Mouse (Mus musculus): Measurements from ENCODE around the gene Rtn4r. TPM values are rescaled to one million over a fixed set of nuclear protein-coding genes. Genes with fewer than 3 reads are reported as not detected.

Rtn4r gene
- polyA plus RNA-seq, 1 experiment from 2014 or later, result 2.2 TPM

DNA sequence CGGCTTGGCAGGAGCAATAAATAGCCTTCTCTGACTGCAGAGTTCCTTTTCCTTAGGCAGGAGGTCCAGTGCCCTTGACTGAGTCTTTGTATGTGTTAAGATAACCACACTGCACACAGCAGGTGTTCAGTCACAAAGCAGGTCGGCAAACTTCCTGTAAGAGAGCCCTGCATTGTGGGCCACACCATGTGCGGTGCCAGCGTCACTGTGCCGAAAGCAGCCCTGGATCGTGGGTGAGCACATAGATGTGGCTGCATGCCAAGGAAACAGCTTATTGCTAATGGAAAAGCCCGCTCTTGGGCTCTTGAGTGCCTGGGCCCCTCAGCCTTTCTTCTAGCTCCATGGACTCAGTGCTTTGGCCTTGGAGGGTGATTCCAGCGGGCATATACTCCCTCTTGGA is 16.8 kb downstream of the Rtn4r start:
- DNase-seq (ENCODE audit: low spot score, missing footprints), result no peak
- Histone ChIP-seq H3K4me2 (no peak overlapping the region), H3K4me3 (ENCODE audit: low read depth, low read length) (no peak overlapping the region), H3K9ac (ENCODE audit: low read length) (no peak overlapping the region), H3K36me3 (ENCODE audit: control insufficient read depth, insufficient read depth, low read length) (no peaks in the 10 kb centered on the region), H3K4me1 (ENCODE audit: control insufficient read depth, insufficient read depth, low read length) (peaks cover 19% of the 10 kb centered on the region), H3K27ac (ENCODE audit: low read depth, low read length) (no peak overlapping the region), H3K9me3 (ENCODE audit: control insufficient read depth, low read length) (no peaks in the 10 kb centered on the region), H3K27me3 (ENCODE audit: control insufficient read depth, insufficient read depth, low read length) (no peaks in the 10 kb centered on the region)
- no peak for ATAC-seq (ENCODE audit: low FRiP score)
- WGBS, result 82% methylated on average over 8 of the region's 8 CpGs

DNA sequence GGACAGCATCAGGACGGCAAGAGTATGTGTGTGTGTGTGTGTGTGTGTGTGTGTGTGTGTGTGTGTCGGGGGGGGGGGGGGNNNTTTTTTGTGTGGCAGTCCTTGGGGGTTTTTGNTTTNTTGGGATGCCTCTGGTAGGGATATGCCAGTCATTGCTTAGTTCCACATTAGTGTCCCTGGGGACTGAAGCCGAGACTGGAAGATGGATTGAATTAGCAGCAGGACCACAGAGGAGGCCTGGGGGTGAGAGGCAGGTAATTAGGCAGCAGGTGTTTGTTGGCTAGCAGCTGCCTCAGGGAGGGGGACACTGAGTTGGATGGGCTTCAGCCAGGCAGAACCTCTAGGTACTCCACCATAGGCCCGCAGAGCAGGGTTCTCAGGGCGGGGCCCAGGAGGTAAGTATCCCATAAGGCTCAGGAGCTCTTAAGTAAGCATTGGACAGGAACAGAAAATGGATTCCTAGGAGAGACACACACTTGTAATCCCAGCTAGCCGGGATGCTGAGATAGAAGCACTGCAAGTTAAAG is 18.0 kb downstream of the Rtn4r start:
- H3K9me3 ChIP-seq (ENCODE audit: control insufficient read depth, low read length), result no peaks in the 10 kb centered on the region
- ATAC-seq (ENCODE audit: low FRiP score) (no peak), DNase-seq (ENCODE audit: low spot score, missing footprints) (no peak)
- H3K9ac ChIP-seq (ENCODE audit: low read length), result no peak overlapping the region
- no peak overlapping the region for H3K4me3 ChIP-seq (ENCODE audit: low read depth, low read length)
- WGBS, result 71% methylated on average over 5 of the region's 6 CpGs
- no peaks in the 10 kb centered on the region for H3K36me3 ChIP-seq (ENCODE audit: control insufficient read depth, insufficient read depth, low read length)
- no peak overlapping the region for H3K4me2 ChIP-seq
- no peak overlapping the region for H3K27ac ChIP-seq (ENCODE audit: low read depth, low read length)
- peaks cover 21% of the 10 kb centered on the region for H3K4me1 ChIP-seq (ENCODE audit: control insufficient read depth, insufficient read depth, low read length)
- H3K27me3 ChIP-seq (ENCODE audit: control insufficient read depth, insufficient read depth, low read length), result no peaks in the 10 kb centered on the region

DNA sequence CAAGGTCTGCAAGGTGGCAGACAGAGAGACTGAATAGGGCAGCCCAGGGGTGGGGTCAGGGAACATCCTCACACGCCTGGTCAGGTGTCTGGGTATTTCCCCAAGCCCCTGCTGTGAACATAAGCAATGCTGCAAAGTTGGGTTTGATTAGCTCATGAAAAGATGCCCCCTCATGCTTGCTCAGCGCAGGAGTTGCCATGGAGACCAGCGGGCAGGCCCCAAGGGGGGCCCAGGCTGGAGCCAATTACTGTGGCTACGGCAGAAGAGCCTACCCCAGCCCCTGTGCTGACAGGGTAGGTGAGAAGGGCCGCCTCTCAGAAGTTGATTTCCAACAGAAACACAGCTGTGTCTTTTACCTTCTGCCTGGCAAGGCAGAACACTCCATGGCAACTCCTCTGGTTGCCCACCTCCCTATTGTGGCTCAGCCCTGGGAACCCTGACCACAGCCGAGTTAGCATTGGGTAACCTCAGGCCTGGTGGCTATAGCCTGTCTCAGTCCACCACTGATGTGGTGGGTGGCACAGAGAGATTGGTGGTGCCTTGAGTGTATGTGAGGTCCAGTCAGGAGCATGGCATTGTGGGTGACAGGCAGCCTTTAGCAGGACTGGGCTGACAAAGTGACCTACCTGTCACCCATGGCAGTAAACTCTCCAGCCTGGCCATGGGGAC is 20.9 kb downstream of the Rtn4r start:
- peak; percentile 93 for ATAC-seq (ENCODE audit: low FRiP score)
- Histone ChIP-seq H3K9me3 (ENCODE audit: control insufficient read depth, low read length) (no peaks in the 10 kb centered on the region), H3K27me3 (ENCODE audit: control insufficient read depth, insufficient read depth, low read length) (no peaks in the 10 kb centered on the region), H3K36me3 (ENCODE audit: control insufficient read depth, insufficient read depth, low read length) (no peaks in the 10 kb centered on the region), H3K27ac (ENCODE audit: low read depth, low read length) (no peak overlapping the region; the same call in 1 of the 2 replicates), H3K9ac (ENCODE audit: low read length) (peak overlapping the region; percentile 16; the same call in 1 of the 2 replicates), H3K4me2 (0 out of 2 replicates have a peak overlapping the region, but pooled peaks have one; percentile 11), H3K4me1 (ENCODE audit: control insufficient read depth, insufficient read depth, low read length) (peaks cover 21% of the 10 kb centered on the region), H3K4me3 (ENCODE audit: low read depth, low read length) (no peak overlapping the region)
- peak; percentile 93 for DNase-seq (ENCODE audit: low spot score, missing footprints)
- WGBS, result 8% methylated on average over 6 of the region's 6 CpGs

DNA sequence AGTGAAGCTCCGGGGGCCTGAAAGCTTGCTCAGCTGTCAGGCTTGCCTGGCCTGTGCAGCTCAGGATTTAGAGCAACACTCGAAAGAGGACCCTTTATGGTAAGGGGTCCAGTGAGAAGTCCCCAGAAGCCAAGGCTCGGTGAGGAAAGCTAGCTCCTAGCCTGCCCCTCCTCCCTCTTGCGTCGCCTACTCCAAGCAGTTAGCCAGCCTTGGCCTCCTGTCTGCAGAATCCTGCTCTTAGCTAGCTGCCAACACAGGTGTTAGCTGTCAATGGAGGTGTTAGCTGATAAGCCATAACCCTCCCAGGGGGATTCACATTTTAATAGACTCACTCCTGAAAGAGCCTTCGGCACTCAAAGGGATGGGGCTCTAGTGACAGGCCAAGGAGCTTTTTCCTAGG is 21.8 kb downstream of the Rtn4r start:
- DNase-seq (ENCODE audit: low spot score, missing footprints), result no peak
- H3K27me3 ChIP-seq (ENCODE audit: control insufficient read depth, insufficient read depth, low read length), result no peaks in the 10 kb centered on the region
- H3K4me1 ChIP-seq (ENCODE audit: control insufficient read depth, insufficient read depth, low read length), result peaks cover 21% of the 10 kb centered on the region

DNA sequence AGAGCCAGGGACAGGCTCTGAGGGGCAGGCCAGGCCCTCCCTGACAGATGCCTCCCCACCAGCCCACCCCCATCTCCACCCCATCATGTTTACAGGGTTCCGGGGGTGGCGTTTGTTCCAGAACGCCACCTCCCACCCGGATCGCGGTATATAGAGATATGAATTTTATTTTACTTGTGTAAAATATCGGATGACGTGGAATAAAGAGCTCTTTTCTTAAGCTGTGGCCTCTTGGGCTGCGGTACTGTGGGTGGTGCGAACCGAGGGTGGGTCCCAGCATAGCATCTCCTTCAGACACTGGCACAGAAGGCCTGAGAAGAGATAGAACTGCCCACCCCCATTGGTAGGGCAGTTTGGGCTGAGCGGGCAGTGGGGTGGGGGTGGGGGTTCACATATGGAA is 24.7 kb downstream of the Rtn4r start:
- no peak overlapping the region for H3K27ac ChIP-seq (ENCODE audit: low read depth, low read length)
- 89% methylated on average over 12 of the region's 12 CpGs for WGBS

More for the DNA sequence above, 21.8 kb downstream of the Rtn4r start:
- Histone ChIP-seq H3K4me3 (ENCODE audit: low read depth, low read length) (no peak overlapping the region), H3K9ac (ENCODE audit: low read length) (no peak overlapping the region), H3K36me3 (ENCODE audit: control insufficient read depth, insufficient read depth, low read length) (no peaks in the 10 kb centered on the region), H3K27ac (ENCODE audit: low read depth, low read length) (no peak overlapping the region; the same call in 1 of the 2 replicates), H3K9me3 (ENCODE audit: control insufficient read depth, low read length) (no peaks in the 10 kb centered on the region), H3K4me2 (no peak overlapping the region)
- ATAC-seq (ENCODE audit: low FRiP score), result no peak
- 54% methylated on average over 6 of the region's 6 CpGs for WGBS

DNA sequence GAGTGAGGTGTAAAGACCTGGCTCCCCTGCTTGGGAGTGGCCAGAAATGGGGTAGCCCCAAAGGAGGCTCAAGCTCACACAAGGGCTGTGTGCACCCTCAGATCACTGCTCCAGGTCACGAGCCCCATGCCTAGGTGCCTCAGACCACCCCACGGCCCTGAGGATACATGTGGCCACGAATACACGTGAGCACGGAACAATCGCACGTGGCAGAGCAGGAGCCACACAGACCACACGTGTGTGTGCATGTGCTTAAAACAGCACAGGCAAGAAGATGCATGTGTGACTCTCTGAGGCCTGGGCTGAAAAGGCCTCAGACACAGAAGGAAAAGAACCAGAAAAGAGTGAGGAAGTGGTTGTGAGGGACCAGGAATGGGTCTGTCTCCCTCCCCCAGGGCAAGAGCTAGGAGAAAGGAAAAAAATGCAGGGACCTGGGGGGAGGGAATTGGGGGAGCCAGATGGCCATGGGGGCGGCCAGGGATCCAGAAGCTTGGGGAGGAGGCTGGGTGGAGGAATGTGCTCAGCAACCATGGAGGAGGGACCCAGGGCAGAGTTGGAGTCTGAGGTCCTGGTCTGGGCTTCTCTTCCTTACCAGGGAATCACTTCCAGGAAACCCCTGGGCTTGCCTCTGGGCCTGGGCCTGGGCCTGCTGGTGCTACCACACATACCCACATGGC is 25.5 kb downstream of the Rtn4r start:
- ATAC-seq (ENCODE audit: low FRiP score) (no peak), DNase-seq (ENCODE audit: low spot score, missing footprints) (no peak)
- Histone ChIP-seq H3K4me1 (ENCODE audit: control insufficient read depth, insufficient read depth, low read length) (peaks cover 21% of the 10 kb centered on the region), H3K36me3 (ENCODE audit: control insufficient read depth, insufficient read depth, low read length) (no peaks in the 10 kb centered on the region), H3K9ac (ENCODE audit: low read length) (no peak overlapping the region), H3K9me3 (ENCODE audit: control insufficient read depth, low read length) (no peaks in the 10 kb centered on the region), H3K4me2 (no peak overlapping the region), H3K27ac (ENCODE audit: low read depth, low read length) (no peak overlapping the region), H3K4me3 (ENCODE audit: low read depth, low read length) (no peak overlapping the region), H3K27me3 (ENCODE audit: control insufficient read depth, insufficient read depth, low read length) (no peaks in the 10 kb centered on the region)
- 87% methylated on average over 9 of the region's 9 CpGs for WGBS

More for the DNA sequence above, 24.7 kb downstream of the Rtn4r start:
- H3K4me3 ChIP-seq (ENCODE audit: low read depth, low read length), result no peak overlapping the region
- H3K36me3 ChIP-seq (ENCODE audit: control insufficient read depth, insufficient read depth, low read length), result no peaks in the 10 kb centered on the region
- no peaks in the 10 kb centered on the region for H3K9me3 ChIP-seq (ENCODE audit: control insufficient read depth, low read length)
- DNase-seq (ENCODE audit: low spot score, missing footprints), result no peak
- no peak overlapping the region for H3K4me2 ChIP-seq
- no peaks in the 10 kb centered on the region for H3K27me3 ChIP-seq (ENCODE audit: control insufficient read depth, insufficient read depth, low read length)
- no peak for ATAC-seq (ENCODE audit: low FRiP score)
- H3K9ac ChIP-seq (ENCODE audit: low read length), result no peak overlapping the region
- H3K4me1 ChIP-seq (ENCODE audit: control insufficient read depth, insufficient read depth, low read length), result peaks cover 26% of the 10 kb centered on the region

DNA sequence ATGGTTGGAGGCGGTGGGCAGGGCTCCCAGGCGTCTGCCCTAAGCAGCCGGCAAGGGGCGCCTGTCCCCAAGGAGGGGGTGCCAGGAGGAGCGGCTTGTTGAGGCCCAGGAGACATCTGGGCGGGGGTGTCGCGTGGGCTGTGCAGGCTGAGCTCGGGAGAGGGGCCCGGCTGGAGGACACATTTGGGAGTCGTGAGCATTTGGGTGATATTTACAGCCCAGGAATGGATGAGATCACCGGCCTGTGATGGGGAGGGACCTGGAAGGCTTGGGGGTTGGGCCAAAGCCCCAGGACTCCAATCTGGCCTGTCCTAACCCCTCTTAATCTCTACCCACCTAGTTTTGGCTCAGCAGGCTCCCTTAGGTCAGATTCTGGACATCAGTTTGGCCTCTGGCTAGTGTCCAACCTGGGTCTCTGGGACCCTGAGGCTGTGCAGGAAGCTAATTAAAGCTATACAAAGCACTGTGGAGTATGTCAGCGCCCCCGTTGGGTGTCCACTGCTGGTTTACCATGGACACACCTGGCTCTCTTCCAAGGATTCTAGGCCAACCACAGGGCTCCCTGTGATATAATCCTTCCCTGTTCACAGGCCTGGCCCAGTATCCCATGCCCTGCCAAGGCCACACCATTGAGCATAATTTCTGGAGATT is 27.2 kb downstream of the Rtn4r start:
- H3K4me3 ChIP-seq (ENCODE audit: low read depth, low read length), result no peak overlapping the region
- 50% methylated on average over 14 of the region's 14 CpGs for WGBS
- DNase-seq (ENCODE audit: low spot score, missing footprints), result no peak
- H3K36me3 ChIP-seq (ENCODE audit: control insufficient read depth, insufficient read depth, low read length), result no peaks in the 10 kb centered on the region
- H3K9ac ChIP-seq (ENCODE audit: low read length), result no peak overlapping the region
- ATAC-seq (ENCODE audit: low FRiP score), result no peak
- no peak overlapping the region for H3K27ac ChIP-seq (ENCODE audit: low read depth, low read length)
- H3K4me2 ChIP-seq, result no peak overlapping the region
- H3K4me1 ChIP-seq (ENCODE audit: control insufficient read depth, insufficient read depth, low read length), result peaks cover 5% of the 10 kb centered on the region
- H3K9me3 ChIP-seq (ENCODE audit: control insufficient read depth, low read length), result no peaks in the 10 kb centered on the region
- H3K27me3 ChIP-seq (ENCODE audit: control insufficient read depth, insufficient read depth, low read length), result no peaks in the 10 kb centered on the region

DNA sequence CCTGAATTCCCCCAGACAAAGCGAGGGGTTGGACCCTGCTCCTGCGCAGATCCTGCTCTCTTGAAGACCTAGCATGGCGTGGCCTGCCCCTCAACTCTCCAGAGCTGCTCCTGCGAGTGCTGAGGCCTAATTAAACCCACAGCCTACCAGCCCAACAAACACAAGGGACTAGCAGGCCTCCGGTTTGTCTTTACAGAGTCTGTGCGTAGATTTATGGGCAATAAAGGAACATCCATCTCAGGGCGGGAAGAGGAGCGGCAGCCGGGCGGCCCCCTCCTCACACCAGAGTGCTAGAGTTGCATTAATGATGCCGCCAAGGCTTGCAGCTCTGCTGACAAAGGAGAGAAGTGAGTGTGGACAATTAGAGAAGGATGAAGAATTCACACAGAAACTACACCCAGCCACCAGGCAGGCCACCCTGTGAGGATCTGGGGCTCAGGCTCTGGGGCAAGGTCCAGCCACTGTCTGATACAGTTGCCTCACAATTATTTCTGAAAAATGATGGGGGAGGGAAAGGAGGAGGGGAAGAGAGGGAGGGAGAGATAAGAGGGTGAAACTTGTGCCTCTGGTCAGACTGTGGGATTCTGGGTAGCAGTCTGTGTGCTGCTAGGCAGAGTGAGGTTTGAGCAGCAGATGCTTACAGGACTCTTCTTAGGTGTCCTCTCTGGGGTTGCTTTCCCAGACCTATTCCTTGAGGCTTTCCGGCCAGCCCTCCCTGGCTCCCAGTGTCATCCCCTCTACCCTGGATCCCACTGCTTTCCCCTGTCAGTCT is 29.3 kb downstream of the Rtn4r start:
- DNase-seq (ENCODE audit: low spot score, missing footprints) (no peak), ATAC-seq (ENCODE audit: low FRiP score) (no peak)
- Histone ChIP-seq H3K4me2 (no peak overlapping the region), H3K9ac (ENCODE audit: low read length) (no peak overlapping the region), H3K36me3 (ENCODE audit: control insufficient read depth, insufficient read depth, low read length) (no peaks in the 10 kb centered on the region), H3K9me3 (ENCODE audit: control insufficient read depth, low read length) (no peaks in the 10 kb centered on the region), H3K4me1 (ENCODE audit: control insufficient read depth, insufficient read depth, low read length) (peaks cover 5% of the 10 kb centered on the region; the same call in 1 of the 2 replicates), H3K4me3 (ENCODE audit: low read depth, low read length) (no peak overlapping the region), H3K27ac (ENCODE audit: low read depth, low read length) (no peak overlapping the region), H3K27me3 (ENCODE audit: control insufficient read depth, insufficient read depth, low read length) (no peaks in the 10 kb centered on the region)
- 79% methylated on average over 12 of the region's 12 CpGs for WGBS

Measured in midbrain, embryonic 11.5 days (tissue).